Mouse (Mus musculus): Measurements from ENCODE around the gene Sypl.
A peak's percentile ranks its signal among the peaks of the same experiment; 100 is the strongest.

Gene Sypl

DNA sequence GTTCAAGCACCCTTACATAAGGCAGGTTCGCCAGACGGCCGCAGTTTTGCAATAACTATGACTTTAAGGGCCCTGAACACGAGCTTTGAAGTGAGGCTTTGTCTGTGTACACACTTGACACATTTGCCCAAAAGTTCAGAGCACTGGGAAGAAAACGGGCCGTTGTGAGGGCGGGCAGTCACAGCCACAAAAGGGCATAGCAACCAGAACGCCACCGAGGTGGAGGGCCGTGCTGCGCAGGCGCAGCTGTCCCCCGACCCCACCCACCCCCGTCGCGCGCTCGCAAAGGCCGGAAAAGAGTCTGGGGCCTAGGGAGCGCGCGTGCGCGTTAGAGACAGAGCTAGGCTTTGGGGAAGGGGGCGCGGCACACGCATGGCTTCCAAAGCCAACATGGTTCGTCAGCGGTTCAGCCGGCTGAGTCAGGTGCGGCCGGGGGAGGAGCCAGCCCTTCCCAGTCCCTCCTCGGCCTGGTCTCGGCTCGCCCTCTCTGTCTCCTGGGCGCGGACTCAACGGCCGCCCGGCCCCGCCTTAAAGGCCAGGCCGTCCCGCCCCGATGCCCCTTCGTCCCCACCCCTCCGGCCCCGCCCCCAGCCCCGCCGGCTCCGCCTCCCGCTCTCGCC, at the start of gene Sypl:
TSS of gene Sypl (plus strand) at position 296 of the 620 bp plus-strand sequence.
- peak; percentile 95 for DNase-seq (ENCODE audit: low spot score)

GRCm38 (mm10) chr12:32909686-32910085, 44.0 kb upstream of the Sypl start:
- DNase-seq (ENCODE audit: low spot score): no peak

DNA sequence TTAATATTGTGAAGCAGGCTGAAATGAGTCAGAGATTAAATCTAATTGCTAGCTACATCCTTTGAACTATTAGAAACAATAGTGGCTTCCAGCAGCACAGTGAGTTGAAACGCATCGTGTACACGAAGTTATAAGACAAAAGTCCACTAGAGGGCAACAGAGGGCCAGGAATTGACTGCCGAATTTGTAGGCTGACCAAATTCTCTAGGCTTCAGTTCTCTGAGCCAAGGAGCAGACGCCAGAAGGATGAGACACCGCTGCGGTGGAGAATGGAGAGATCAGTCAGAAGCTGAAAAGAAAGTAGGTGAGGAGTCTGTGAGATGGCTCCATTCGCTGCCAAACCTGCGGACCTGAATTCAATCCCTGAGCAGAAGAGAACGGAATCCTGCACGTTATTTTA, 43.6 kb upstream of the Sypl start:
- peak; percentile 52 for DNase-seq (ENCODE audit: low spot score)

- DNase-seq (ENCODE audit: low spot score): peak; percentile 59
Observed at GRCm38 (mm10) chr12:32910560-32911194, 43.0 kb upstream of the Sypl start.

- DNase-seq (ENCODE audit: low spot score): no peak
Observed at GRCm38 (mm10) chr12:32911569-32911968, 42.1 kb upstream of the Sypl start.

DNA sequence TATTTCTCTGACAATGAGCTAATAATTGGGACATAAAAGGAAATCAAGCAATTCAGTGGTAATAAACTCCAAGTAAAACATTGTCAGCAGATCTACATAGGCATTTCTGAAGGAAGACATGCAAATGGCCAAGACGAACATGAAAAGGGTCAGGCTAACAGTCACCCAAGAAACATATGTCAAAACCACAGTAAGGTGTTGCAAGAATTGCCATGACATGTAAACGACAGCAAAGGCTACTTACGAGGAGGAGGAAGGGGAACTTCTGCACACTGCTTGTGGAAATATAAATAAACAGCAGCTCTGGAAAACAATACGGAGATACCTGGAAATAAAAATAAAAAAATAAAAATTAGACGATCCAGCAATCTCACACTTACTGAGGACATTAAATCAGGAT, 40.9 kb upstream of the Sypl start:
- no peak for DNase-seq (ENCODE audit: low spot score)

- DNase-seq (ENCODE audit: low spot score): no peak
Observed at GRCm38 (mm10) chr12:32918683-32919082, 35.0 kb upstream of the Sypl start.

DNA sequence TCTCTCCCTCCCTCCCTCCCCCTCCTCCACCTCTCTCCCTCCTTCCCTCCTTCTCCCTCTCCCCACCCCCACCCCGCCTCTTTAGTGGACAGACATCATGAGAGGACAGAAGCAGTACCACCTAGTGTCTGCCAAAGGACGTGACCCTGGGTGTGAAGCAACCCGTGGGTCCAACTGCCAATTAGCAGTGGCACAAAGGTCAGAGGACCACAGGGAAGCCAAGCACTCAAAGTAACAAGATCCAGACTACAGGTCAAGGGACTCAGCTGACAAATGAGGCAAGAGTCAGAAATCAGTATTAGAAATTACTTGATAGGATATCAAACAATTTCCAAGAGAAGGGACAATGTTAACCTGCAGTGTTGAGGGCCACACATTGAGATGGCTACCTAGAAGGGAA, 34.6 kb upstream of the Sypl start:
- no peak for DNase-seq (ENCODE audit: low spot score)

GRCm38 (mm10) chr12:32919527-32919926, 34.2 kb upstream of the Sypl start:
- DNase-seq (ENCODE audit: low spot score): no peak

GRCm38 (mm10) chr12:32920185-32920788, 33.4 kb upstream of the Sypl start:
- peak; percentile 84 for DNase-seq (ENCODE audit: low spot score)

DNA sequence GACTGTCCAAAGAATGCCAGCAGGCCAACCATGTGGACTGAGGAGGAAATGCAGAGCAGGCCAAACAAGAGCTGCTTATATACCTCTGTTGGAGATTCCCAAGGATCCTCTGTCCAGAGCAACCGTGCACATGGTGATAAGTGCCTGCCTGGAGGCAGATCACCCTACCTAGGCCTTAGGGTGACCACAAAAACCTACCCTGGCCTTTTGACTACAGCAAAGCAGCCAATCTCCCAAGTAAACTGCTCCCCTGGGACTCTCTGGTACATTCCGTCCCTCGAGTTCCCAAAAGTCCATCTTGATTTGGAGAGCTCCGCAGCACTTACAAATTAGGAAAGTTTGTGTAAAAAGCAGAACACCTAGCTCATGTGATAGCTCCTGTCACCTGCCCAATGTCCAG, 32.6 kb upstream of the Sypl start:
- DNase-seq (ENCODE audit: low spot score): no peak

GRCm38 (mm10) chr12:32921532-32922131, 32.1 kb upstream of the Sypl start:
- DNase-seq (ENCODE audit: low spot score): no peak

GRCm38 (mm10) chr12:32924245-32924644, 29.4 kb upstream of the Sypl start:
- DNase-seq (ENCODE audit: low spot score): no peak

DNA sequence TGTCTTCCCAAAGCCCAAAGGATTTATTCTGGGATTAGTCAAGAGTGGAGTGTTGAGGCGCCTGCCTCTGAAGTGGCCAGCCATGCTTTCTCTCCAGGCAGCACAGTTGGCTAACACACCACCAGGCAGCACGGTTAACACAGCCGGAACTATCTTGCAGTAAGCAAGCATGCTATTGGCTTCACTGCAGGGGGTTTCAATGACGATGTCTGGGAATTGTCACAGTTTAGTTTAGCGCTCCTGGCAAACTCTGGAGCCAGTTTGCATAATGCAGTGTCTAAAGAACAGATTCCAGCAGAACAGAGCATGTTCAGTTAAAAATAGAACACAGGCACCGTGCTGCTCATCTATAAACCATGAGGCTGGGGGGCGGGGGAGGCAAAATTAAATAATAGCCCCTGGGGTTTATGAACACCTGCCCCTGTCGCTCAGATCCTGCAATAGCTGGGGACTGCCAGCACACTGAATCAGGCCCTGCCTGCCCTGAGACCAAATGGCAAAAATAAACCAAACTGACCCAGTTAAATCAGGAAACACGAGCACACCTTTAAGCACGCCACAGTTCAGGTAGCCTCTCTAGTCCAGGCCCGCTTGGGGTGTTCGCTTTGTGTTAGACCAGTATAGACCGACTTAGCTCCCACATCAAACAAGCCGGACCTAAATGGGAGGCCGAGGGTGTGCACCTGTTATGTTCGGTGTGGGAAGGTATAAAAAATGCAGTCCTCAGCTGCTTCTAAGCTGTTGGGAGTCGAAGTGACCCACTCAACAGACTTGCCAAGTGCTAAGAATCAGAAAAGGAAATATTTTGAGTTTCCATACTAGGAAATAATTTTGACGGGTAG, 27.1 kb upstream of the Sypl start:
- no peak for DNase-seq (ENCODE audit: low spot score)

- no peak for DNase-seq (ENCODE audit: low spot score)
Observed at GRCm38 (mm10) chr12:32927231-32927835, 26.4 kb upstream of the Sypl start.

GRCm38 (mm10) chr12:32928180-32928579, 25.5 kb upstream of the Sypl start:
- DNase-seq (ENCODE audit: low spot score): no peak

- DNase-seq (ENCODE audit: low spot score): no peak
Observed at GRCm38 (mm10) chr12:32929831-32930513, 23.7 kb upstream of the Sypl start.

- no peak for DNase-seq (ENCODE audit: low spot score)
Observed at GRCm38 (mm10) chr12:32930566-32930965, 23.1 kb upstream of the Sypl start.

DNA sequence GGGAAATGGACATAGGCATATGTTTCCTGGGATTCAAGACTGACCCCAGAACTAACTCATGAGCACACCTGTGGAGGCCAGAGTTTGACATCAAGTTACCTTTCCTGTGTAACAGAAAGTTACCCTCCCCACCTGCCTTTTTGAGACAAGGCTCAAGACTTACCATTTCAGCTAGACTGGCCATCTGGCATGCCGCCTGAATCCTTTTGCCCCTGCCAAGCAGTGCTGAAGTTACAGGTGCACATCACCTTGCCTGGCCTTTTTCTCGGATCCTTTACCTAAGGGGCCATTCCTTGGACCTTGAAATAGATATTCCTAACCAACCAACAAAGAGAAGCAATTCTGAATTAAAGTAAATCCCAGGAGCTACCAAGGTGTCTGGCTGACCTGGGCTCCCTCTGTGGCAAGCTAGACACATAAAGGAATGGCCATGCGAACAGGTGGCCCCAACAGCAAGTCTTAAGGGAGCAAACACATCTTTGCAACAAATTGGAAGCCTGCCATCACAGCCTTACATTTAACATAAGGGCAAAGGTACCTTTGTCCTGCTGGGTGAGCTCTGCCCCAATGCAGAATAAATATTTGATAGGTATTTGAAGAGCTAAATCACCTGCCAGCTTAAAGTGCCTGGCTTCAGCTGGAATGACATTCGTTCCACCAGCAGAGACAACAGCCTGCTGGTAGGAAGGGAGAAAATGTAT, 17.3 kb upstream of the Sypl start:
- DNase-seq (ENCODE audit: low spot score): no peak

- no peak for DNase-seq (ENCODE audit: low spot score)
Observed at GRCm38 (mm10) chr12:32941141-32941540, 12.6 kb upstream of the Sypl start.

DNA sequence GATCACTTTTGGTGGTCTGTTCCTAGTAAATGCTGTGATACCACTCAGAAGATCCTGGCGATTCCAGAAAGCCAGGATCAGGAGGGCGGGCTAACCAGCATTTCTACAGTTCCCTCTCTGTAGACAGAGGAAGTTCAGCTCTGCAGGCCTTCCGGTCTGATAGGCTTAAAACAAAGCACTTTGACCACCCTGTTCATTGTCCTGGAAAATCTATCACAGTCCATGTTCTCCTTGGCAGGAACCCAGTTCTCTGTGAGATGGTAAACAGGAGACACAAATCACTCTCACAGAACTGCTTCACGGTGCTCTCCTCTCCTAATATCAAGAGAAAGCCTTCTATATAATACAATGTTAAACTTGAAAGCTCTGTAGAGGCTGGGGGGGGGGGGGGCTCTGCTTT, 10.3 kb upstream of the Sypl start:
- DNase-seq (ENCODE audit: low spot score): no peak
